Mouse (Mus musculus) lung, embryonic 15.5 days (tissue): ENCODE measurements at regions not wholly inside any gene's neighbourhood (a gene's known extent, or its start where the extent isn't known, plus 50 kb on each side); places are given as distances from the start of the nearest gene placed in this dataset.

ENCODE experiments used
- ATAC-seq: fragments of 200-750 bp; cut with Nextera tagmentation; 2 replicates; pipeline ENCODE4 v1.8.0; 2017; ENCODE audit warnings: moderate number of reproducible peaks, borderline replicate concordance; ENCODE audit not compliant: low FRiP score, low TSS enrichment; ENCODE audit errors: extremely low read depth
- H3K27ac ChIP-seq: fragments of 300-500 bp; sonication (generic); 2 replicates; pipeline ENCODE4 v1.5.1; 2015; ENCODE audit warnings: moderate library complexity, mild to moderate bottlenecking, inconsistent platforms
- H3K27me3 ChIP-seq: fragments of 300-500 bp; sonication (generic); 2 replicates; pipeline ENCODE4 v1.6.1; 2015; ENCODE audit warnings: inconsistent platforms
- H3K36me3 ChIP-seq: fragments of 300-500 bp; sonication (generic); 2 replicates; pipeline ENCODE4 v1.6.1; 2015; ENCODE audit warnings: inconsistent platforms
- H3K4me1 ChIP-seq: fragments of 300-500 bp; sonication (generic); 2 replicates; pipeline ENCODE4 v1.6.1; 2015; ENCODE audit warnings: inconsistent platforms
- H3K4me2 ChIP-seq: fragments of 300-500 bp; sonication (generic); 2 replicates; pipeline ENCODE4 v1.6.1; 2015; ENCODE audit warnings: inconsistent platforms, mild to moderate bottlenecking, moderate library complexity
- H3K4me3 ChIP-seq: fragments of 300-500 bp; sonication (generic); 2 replicates; pipeline ENCODE4 v1.5.1; 2015; ENCODE audit warnings: mild to moderate bottlenecking, inconsistent platforms
- H3K9ac ChIP-seq: fragments of 300-500 bp; sonication (generic); 2 replicates; pipeline ENCODE4 v1.6.1; 2015; ENCODE audit warnings: inconsistent platforms
- H3K9me3 ChIP-seq: fragments of 300-500 bp; sonication (generic); 2 replicates; pipeline ENCODE4 v1.6.1; 2016; ENCODE audit warnings: inconsistent platforms
- WGBS: fragments of 180-500 bp; shearing (Covaris S2); methylation state at CpG from one replicate; pipeline ENCODE4 v1.1.7; 2015; 5-methylcytosine and 5-hydroxymethylcytosine counted together

GRCm38 (mm10) chr5:97330074-97330473 is 62.1 kb downstream of the Naa11 start:
- Histone ChIP-seq H3K4me1 (0 out of 2 replicates have a peak, but pooled peaks cover 8% of the 10 kb centered on the region), H3K9me3 (no peaks in the 10 kb centered on the region), H3K36me3 (no peaks in the 10 kb centered on the region), H3K27me3 (no peaks in the 10 kb centered on the region), H3K27ac (no peak overlapping the region), H3K9ac (no peak overlapping the region), H3K4me3 (no peak overlapping the region), H3K4me2 (no peak overlapping the region)
- 17% methylated on average over 1 of the region's 1 CpGs for WGBS
- ATAC-seq: peak; percentile 90; the same call in 1 of the 2 replicates

- Histone ChIP-seq H3K4me2 (no peak overlapping the region), H3K9me3 (no peaks in the 10 kb centered on the region), H3K27ac (no peak overlapping the region), H3K4me3 (no peak overlapping the region), H3K27me3 (no peaks in the 10 kb centered on the region), H3K4me1 (0 out of 2 replicates have a peak, but pooled peaks cover 2% of the 10 kb centered on the region), H3K9ac (no peak overlapping the region), H3K36me3 (no peaks in the 10 kb centered on the region)
- ATAC-seq: no peak
- 62% methylated on average over 5 of the region's 5 CpGs for WGBS
These were observed 66.3 kb downstream of the Naa11 start for GRCm38 (mm10) chr5:97325831-97326230.

DNA sequence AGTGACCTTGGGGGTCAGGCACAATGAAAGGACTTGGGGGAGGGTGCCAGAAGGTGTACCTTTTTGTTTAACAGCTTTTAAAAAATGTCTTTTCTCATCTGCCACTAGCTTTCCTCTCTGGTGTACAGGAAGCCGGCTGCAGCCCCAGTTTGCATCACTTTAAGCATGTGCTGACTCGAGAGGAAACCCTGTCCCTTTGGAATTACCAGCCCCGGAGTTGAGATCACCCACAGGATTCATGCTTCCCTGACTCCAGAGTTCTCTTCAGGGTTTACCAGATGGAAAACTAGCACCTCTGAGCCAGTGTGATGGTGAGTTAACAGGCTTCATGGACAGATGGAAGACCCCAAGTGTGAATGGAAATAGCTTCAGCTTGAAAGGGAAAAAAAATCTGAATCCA is 68.3 kb downstream of the Naa11 start:
- no peaks in the 10 kb centered on the region for H3K36me3 ChIP-seq
- H3K27me3 ChIP-seq: no peaks in the 10 kb centered on the region
- H3K9me3 ChIP-seq: no peaks in the 10 kb centered on the region
- H3K27ac ChIP-seq: no peak overlapping the region
- ATAC-seq: no peak
- 54% methylated on average over 3 of the region's 3 CpGs for WGBS
- H3K9ac ChIP-seq: no peak overlapping the region
- H3K4me2 ChIP-seq: no peak overlapping the region
- no peaks in the 10 kb centered on the region for H3K4me1 ChIP-seq
- H3K4me3 ChIP-seq: no peak overlapping the region

- H3K9me3 ChIP-seq: no peaks in the 10 kb centered on the region
- H3K36me3 ChIP-seq: no peaks in the 10 kb centered on the region
- no peak overlapping the region for H3K4me3 ChIP-seq
- H3K9ac ChIP-seq: no peak overlapping the region
- no peak overlapping the region for H3K27ac ChIP-seq
- H3K4me1 ChIP-seq: no peaks in the 10 kb centered on the region
- no peaks in the 10 kb centered on the region for H3K27me3 ChIP-seq
- 87% methylated on average over 2 of the region's 2 CpGs for WGBS
- no peak for ATAC-seq
- H3K4me2 ChIP-seq: no peak overlapping the region
These were observed 72.2 kb downstream of the Naa11 start for GRCm38 (mm10) chr5:97319816-97320487.

GRCm38 (mm10) chr5:97306902-97307301 is 85.3 kb downstream of the Naa11 start:
- Histone ChIP-seq H3K9me3 (no peaks in the 10 kb centered on the region), H3K27me3 (no peaks in the 10 kb centered on the region), H3K4me2 (no peak overlapping the region), H3K9ac (no peak overlapping the region), H3K27ac (no peak overlapping the region), H3K4me3 (no peak overlapping the region), H3K36me3 (no peaks in the 10 kb centered on the region), H3K4me1 (no peaks in the 10 kb centered on the region)
- WGBS: 86% methylated on average over 4 of the region's 4 CpGs
- no peak for ATAC-seq

- Histone ChIP-seq H3K9ac (no peak overlapping the region), H3K27me3 (no peaks in the 10 kb centered on the region), H3K4me2 (no peak overlapping the region), H3K36me3 (no peaks in the 10 kb centered on the region), H3K4me1 (no peaks in the 10 kb centered on the region), H3K4me3 (no peak overlapping the region), H3K27ac (no peak overlapping the region), H3K9me3 (no peaks in the 10 kb centered on the region)
- no peak for ATAC-seq
- WGBS: 74% methylated on average over 4 of the region's 4 CpGs
These were observed 87.3 kb downstream of the Naa11 start for GRCm38 (mm10) chr5:97304921-97305320.

DNA sequence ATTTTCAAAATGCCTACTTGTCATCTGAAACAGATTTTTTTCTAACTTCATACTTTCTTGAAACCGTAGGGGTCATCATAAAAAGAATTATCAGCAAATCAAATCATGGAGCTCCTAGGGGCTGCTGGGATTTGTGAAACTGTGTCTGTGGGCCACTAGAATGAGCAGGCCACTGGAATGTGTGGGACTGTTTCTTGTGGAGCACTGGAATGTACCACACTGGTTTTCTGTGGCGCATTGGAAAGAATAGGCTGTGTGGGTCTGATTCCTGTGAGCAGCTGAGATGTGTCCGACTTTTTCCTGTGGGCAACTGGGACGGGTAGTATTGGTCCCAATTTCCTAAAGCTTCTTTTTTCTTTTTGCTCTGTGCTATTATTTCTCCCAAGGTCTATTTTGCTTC is 90.6 kb downstream of the Naa11 start:
- ATAC-seq: no peak

GRCm38 (mm10) chr5:97300861-97301260 is 91.3 kb downstream of the Naa11 start:
- H3K36me3 ChIP-seq: no peaks in the 10 kb centered on the region
- no peaks in the 10 kb centered on the region for H3K27me3 ChIP-seq
- no peak overlapping the region for H3K4me3 ChIP-seq
- H3K4me1 ChIP-seq: no peaks in the 10 kb centered on the region
- 62% methylated on average over 5 of the region's 5 CpGs for WGBS
- H3K27ac ChIP-seq: no peak overlapping the region
- ATAC-seq: no peak
- H3K4me2 ChIP-seq: no peak overlapping the region
- no peaks in the 10 kb centered on the region for H3K9me3 ChIP-seq
- no peak overlapping the region for H3K9ac ChIP-seq

More for the DNA sequence above, 90.6 kb downstream of the Naa11 start:
- H3K36me3 ChIP-seq: no peaks in the 10 kb centered on the region
- H3K27me3 ChIP-seq: no peaks in the 10 kb centered on the region
- no peak overlapping the region for H3K4me3 ChIP-seq
- no peak overlapping the region for H3K9ac ChIP-seq
- H3K27ac ChIP-seq: no peak overlapping the region
- WGBS: 74% methylated on average over 4 of the region's 4 CpGs
- no peaks in the 10 kb centered on the region for H3K4me1 ChIP-seq
- H3K9me3 ChIP-seq: no peaks in the 10 kb centered on the region
- no peak overlapping the region for H3K4me2 ChIP-seq

GRCm38 (mm10) chr5:97300114-97300840 is 91.9 kb downstream of the Naa11 start:
- Histone ChIP-seq H3K4me2 (no peak overlapping the region), H3K9me3 (no peaks in the 10 kb centered on the region), H3K4me1 (no peaks in the 10 kb centered on the region), H3K27ac (no peak overlapping the region), H3K9ac (no peak overlapping the region), H3K4me3 (no peak overlapping the region), H3K36me3 (no peaks in the 10 kb centered on the region), H3K27me3 (no peaks in the 10 kb centered on the region)
- no peak for ATAC-seq
- WGBS: 71% methylated on average over 6 of the region's 6 CpGs

DNA sequence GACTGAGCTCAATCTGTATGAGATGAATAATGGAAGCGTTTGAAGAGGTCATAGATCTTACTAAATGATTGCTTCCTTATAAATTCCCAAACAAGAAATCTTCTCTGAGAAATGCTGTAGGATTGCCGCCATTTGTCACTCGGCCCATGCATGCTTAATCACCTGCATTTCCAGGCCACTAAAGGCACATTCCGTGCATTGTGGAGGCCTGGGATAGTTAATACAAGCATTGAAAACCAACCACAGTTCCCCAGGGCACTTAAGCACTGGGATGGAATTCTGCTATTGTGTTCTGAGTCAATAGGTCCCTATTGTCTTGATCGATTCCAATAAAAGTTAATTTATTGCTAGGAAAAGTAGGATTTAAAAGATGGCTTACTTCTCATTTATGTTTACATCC is 92.5 kb downstream of the Naa11 start:
- no peak for ATAC-seq
- WGBS: 78% methylated on average over 5 of the region's 5 CpGs
- Histone ChIP-seq H3K9ac (no peak overlapping the region), H3K9me3 (no peaks in the 10 kb centered on the region), H3K4me2 (no peak overlapping the region), H3K27ac (no peak overlapping the region), H3K36me3 (no peaks in the 10 kb centered on the region), H3K4me1 (no peaks in the 10 kb centered on the region), H3K4me3 (no peak overlapping the region), H3K27me3 (no peaks in the 10 kb centered on the region)

DNA sequence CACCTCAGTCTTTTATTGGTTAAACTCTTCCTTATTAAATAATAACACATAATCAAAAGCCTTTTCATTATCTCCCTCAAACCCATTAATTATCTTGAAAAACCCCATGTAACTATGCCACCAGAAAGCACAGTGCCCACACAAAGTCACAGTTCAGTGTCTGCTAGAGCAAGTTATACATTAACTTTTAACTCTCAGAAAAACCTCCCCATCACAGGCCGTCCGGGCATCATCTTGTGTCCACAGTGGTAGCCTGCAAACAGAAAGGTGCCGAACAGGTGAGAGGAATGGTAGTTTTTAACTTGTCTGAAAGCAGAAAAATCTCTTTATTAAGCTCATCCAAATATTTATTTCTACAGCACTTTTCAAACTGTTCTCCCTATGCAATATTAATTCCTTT is 96.0 kb downstream of the Naa11 start:
- no peak overlapping the region for H3K9ac ChIP-seq
- H3K27me3 ChIP-seq: no peaks in the 10 kb centered on the region
- ATAC-seq: no peak
- no peaks in the 10 kb centered on the region for H3K36me3 ChIP-seq
- H3K4me1 ChIP-seq: no peaks in the 10 kb centered on the region
- H3K9me3 ChIP-seq: no peaks in the 10 kb centered on the region
- no peak overlapping the region for H3K4me3 ChIP-seq
- H3K27ac ChIP-seq: no peak overlapping the region
- WGBS: 60% methylated on average over 3 of the region's 3 CpGs
- H3K4me2 ChIP-seq: no peak overlapping the region

DNA sequence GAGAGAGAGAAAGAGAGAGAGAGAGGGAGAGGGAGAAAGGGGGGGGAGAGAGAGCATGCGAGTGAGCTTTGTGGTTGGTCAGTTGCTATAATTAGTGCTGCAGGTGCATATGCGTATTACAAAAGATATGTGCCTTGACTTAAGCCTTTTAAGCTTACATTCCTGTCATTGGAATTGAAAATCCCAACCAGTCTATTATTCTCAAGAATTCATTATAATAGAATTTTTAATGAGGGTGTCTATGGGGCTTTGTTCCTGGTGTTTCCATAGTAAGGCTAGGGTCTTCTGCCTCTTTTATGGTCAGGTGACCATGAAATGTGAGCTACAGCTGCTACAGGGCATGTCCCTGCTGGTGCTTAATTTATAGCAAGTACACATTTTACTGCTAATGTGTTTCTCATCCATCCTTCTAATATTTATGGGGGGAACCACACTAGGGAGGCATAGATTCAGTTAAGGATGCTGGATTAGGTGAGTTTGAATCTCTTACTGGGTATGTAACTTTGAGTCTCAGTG is 102.0 kb downstream of the Naa11 start:
- no peak for ATAC-seq
- 73% methylated on average over 2 of the region's 2 CpGs for WGBS
- no peak overlapping the region for H3K27ac ChIP-seq
- H3K9ac ChIP-seq: no peak overlapping the region
- H3K36me3 ChIP-seq: no peaks in the 10 kb centered on the region
- no peak overlapping the region for H3K4me2 ChIP-seq
- H3K4me3 ChIP-seq: no peak overlapping the region
- no peaks in the 10 kb centered on the region for H3K27me3 ChIP-seq
- H3K9me3 ChIP-seq: no peaks in the 10 kb centered on the region
- no peaks in the 10 kb centered on the region for H3K4me1 ChIP-seq
